9 mouse cellular contexts compared by ENCODE assay signal in the genomic region with DNA sequence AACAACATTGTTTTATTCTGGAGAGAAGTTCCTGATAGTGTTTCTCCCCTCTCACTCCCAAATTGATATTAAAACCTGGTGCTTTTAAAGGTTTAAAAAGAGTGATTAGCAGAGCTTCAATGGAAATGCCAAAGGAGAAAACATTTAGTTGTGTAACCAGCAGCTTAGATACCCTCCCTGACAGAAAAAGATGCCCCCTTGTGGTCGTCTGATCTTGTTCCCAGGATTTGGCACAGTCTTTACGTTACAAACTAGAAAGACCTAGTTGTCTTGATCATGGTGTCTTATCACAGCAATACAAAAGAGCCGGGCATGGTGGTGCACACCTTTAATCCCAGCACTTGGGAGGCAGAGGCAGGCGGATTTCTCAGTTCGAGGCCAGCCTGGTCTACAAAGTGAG. TPM values are rescaled to one million over a fixed set of nuclear protein-coding genes. Genes with fewer than 3 reads are reported as not detected.
DNase-seq lines count a peak whose midpoint lies in the region; ATAC-seq and TF ChIP-seq lines count a peak whose summit lies in the region.
"Had no signal": no experiment of that assay in that cellular context is flagged by ENCODE, and none has a peak within 500 bp of the region (broad histone marks: within the 10 kb centered on the region; RNA-seq: fewer than 3 reads in every experiment).

No protein-coding gene starts in this region.

- no peak overlapping the region for H3K27ac ChIP-seq in intestine, postnatal 0 days (ENCODE audit: low read depth, low read length)
- H3K27ac ChIP-seq in intestine, embryonic 15.5 days: no peak overlapping the region
- no peak overlapping the region for H3K27ac ChIP-seq in hindbrain, embryonic 10.5 days
- H3K27ac ChIP-seq: embryonic facial prominence, embryonic 12.5 days had no signal

- DNase-seq in CD4-positive, CD25-positive, alpha-beta regulatory T cell, adult 2 months (ENCODE audit: low read depth, low spot score): peak; percentile 62
- peak; percentile 55 to 65 for DNase-seq in kidney, postnatal 36 days
- no peak for DNase-seq in hindbrain, embryonic 10.5 days (ENCODE audit: low spot score)

- no peaks in the 10 kb centered on the region for H3K4me1 ChIP-seq in intestine, postnatal 0 days (replicated peaks; ENCODE audit: control insufficient read depth, insufficient read depth, low read length)
- H3K4me1 ChIP-seq in intestine, embryonic 15.5 days (replicated peaks): no peaks in the 10 kb centered on the region
- 0 out of 2 replicates have a peak, but pooled peaks cover 4% of the 10 kb centered on the region for H3K4me1 ChIP-seq in E14TG2a.4 (replicated peaks; ENCODE audit: low read depth, low read length)
- 0 out of 2 replicates have a peak, but pooled peaks cover 5% of the 10 kb centered on the region for H3K4me1 ChIP-seq in hindbrain, embryonic 10.5 days (replicated peaks)
- H3K4me1 ChIP-seq: embryonic facial prominence, embryonic 12.5 days had no signal

- H3K36me3 ChIP-seq in intestine, postnatal 0 days (ENCODE audit: control insufficient read depth, insufficient read depth): no peaks in the 10 kb centered on the region
- no peaks in the 10 kb centered on the region for H3K36me3 ChIP-seq in intestine, embryonic 15.5 days
- H3K36me3 ChIP-seq in E14TG2a.4 (ENCODE audit: insufficient read depth, low read length): no peaks in the 10 kb centered on the region
- H3K36me3 ChIP-seq in hindbrain, embryonic 10.5 days: no peaks in the 10 kb centered on the region
- H3K36me3 ChIP-seq: embryonic facial prominence, embryonic 12.5 days had no signal

- H3K4me2 ChIP-seq in intestine, postnatal 0 days (replicated peaks; ENCODE audit: low read depth): no peak overlapping the region
- H3K4me2 ChIP-seq in intestine, embryonic 15.5 days (replicated peaks): no peak overlapping the region
- H3K4me2 ChIP-seq: embryonic facial prominence, embryonic 12.5 days had no signal

- H3K27me3 ChIP-seq in intestine, postnatal 0 days (replicated peaks; ENCODE audit: control insufficient read depth, insufficient read depth, low read length): no peaks in the 10 kb centered on the region
- H3K27me3 ChIP-seq in intestine, embryonic 15.5 days (replicated peaks): no peaks in the 10 kb centered on the region
- no peaks in the 10 kb centered on the region for H3K27me3 ChIP-seq in E14TG2a.4 (ENCODE audit: insufficient read depth, low read length)
- H3K27me3 ChIP-seq in hindbrain, embryonic 10.5 days (ENCODE audit: insufficient read depth, poor library complexity, severe bottlenecking): no peaks in the 10 kb centered on the region
- H3K27me3 ChIP-seq: embryonic facial prominence, embryonic 12.5 days had no signal

- no peak overlapping the region for H3K4me3 ChIP-seq in intestine, postnatal 0 days (ENCODE audit: low read depth, low read length)
- no peak overlapping the region for H3K4me3 ChIP-seq in intestine, embryonic 15.5 days (replicated peaks)
- no peak overlapping the region for H3K4me3 ChIP-seq in E14TG2a.4 (replicated peaks; ENCODE audit: low read length)
- no peak overlapping the region for H3K4me3 ChIP-seq in hindbrain, embryonic 10.5 days
- H3K4me3 ChIP-seq: embryonic facial prominence, embryonic 12.5 days had no signal

- 61% methylated on average over 5 of the region's 5 CpGs for WGBS in intestine, postnatal 0 days
- WGBS in intestine, embryonic 15.5 days: 66% methylated on average over 5 of the region's 5 CpGs
- WGBS in hindbrain, embryonic 10.5 days: 65% methylated on average over 5 of the region's 5 CpGs

- TF ChIP-seq CTCF in intestine, postnatal 0 days (IDR thresholded peaks at IDR 0.05; ENCODE audit: low read depth): peak; percentile 58
- peak; percentile 49 for TF ChIP-seq CTCF in E14TG2a.4 (conservative IDR thresholded peaks at IDR 0.05; ENCODE audit: low read length)

- no peak for ATAC-seq in CD4-positive, CD25-positive, alpha-beta regulatory T cell, adult 4 months
- ATAC-seq in intestine, postnatal 0 days: no peak
- no peak for ATAC-seq in intestine, embryonic 15.5 days
- ATAC-seq in megakaryocyte, adult 5-6 weeks (ENCODE audit: poor library complexity, severe bottlenecking): no peak

- H3K9me3 ChIP-seq in intestine, postnatal 0 days (ENCODE audit: control insufficient read depth): no peaks in the 10 kb centered on the region
- no peaks in the 10 kb centered on the region for H3K9me3 ChIP-seq in intestine, embryonic 15.5 days
- peaks cover 3% of the 10 kb centered on the region; the same call in 1 of the 2 replicates for H3K9me3 ChIP-seq in E14TG2a.4 (ENCODE audit: low read length)
- no peaks in the 10 kb centered on the region for H3K9me3 ChIP-seq in hindbrain, embryonic 10.5 days
- H3K9me3 ChIP-seq: embryonic facial prominence, embryonic 12.5 days had no signal

- no peak overlapping the region for H3K9ac ChIP-seq in intestine, postnatal 0 days (ENCODE audit: low read depth, low read length)
- no peak overlapping the region for H3K9ac ChIP-seq in intestine, embryonic 15.5 days
- H3K9ac ChIP-seq: embryonic facial prominence, embryonic 12.5 days had no signal

RNA-seq across cellular contexts. Expression of a gene that starts 16.9 kb away (rescaled TPM):
- not detected for polyA plus RNA-seq in CD4-positive, CD25-positive, alpha-beta regulatory T cell, adult 4 months (2017; shearing (Covaris generic))
- not detected in 2 replicates for polyA plus RNA-seq in intestine, postnatal 0 days (2015; fragmentation: Nextera tagmentation; extraction: Ambion mirVana)
- polyA plus RNA-seq in intestine, embryonic 15.5 days (2015; fragmentation: Nextera tagmentation; extraction: Ambion mirVana): not detected in 2 replicates
- not detected in 2 replicates for total RNA-seq in megakaryocyte, adult 5-6 weeks (2015)
- total RNA-seq in megakaryocyte, adult 5-6 weeks (2017): not detected in 2 replicates
- polyA plus RNA-seq in hindbrain, embryonic 10.5 days (2016; fragmentation: Nextera tagmentation; extraction: Ambion mirVana): 0.07 TPM in 1 of 2 replicates, not detected in the other
- polyA plus RNA-seq: embryonic facial prominence, embryonic 12.5 days had no signal

RNA-seq across cellular contexts. Expression of a gene that starts 38.3 kb away (rescaled TPM):
- polyA plus RNA-seq in CD4-positive, CD25-positive, alpha-beta regulatory T cell, adult 4 months (2017; shearing (Covaris generic)): 1 to 10 TPM; 2.8 to 3.0 TPM
- polyA plus RNA-seq in intestine, postnatal 0 days (2015; fragmentation: Nextera tagmentation; extraction: Ambion mirVana): 4.6 and 5.3 TPM in 2 replicates
- polyA plus RNA-seq in intestine, embryonic 15.5 days (2015; fragmentation: Nextera tagmentation; extraction: Ambion mirVana): 4.7 and 5.7 TPM in 2 replicates
- total RNA-seq in megakaryocyte, adult 5-6 weeks (2015): 30.1 and 33.6 TPM in 2 replicates
- total RNA-seq in megakaryocyte, adult 5-6 weeks (2017): 20.1 and 24.1 TPM in 2 replicates
- 3.3 TPM in 2 replicates for polyA plus RNA-seq in hindbrain, embryonic 10.5 days (2016; fragmentation: Nextera tagmentation; extraction: Ambion mirVana)
